Mouse (Mus musculus) layer of hippocampus, adult 9-10 months (tissue): Measurements from ENCODE around the gene Slc41a3.
"Not testable (repeated sequence)": the region's sequence is repeated elsewhere in the genome, so short reads cannot be mapped to it uniquely, and the experiment has no call there.

Experiments
- DNase-seq: peaks from one replicate; pipeline ENCODE4 v3.0.0; 2022; ENCODE audit warnings: low spot score

Slc41a3 gene

GRCm38 (mm10) chr6:90624733-90625132 is 20.2 kb downstream of the Slc41a3 start:
- DNase-seq: no peak

GRCm38 (mm10) chr6:90625207-90625994 is 20.9 kb downstream of the Slc41a3 start:
- no peak for DNase-seq

- no peak for DNase-seq
Observed at GRCm38 (mm10) chr6:90627556-90627955, 23.0 kb downstream of the Slc41a3 start.

- DNase-seq: no peak
Observed at GRCm38 (mm10) chr6:90629506-90629905, 25.0 kb downstream of the Slc41a3 start.

GRCm38 (mm10) chr6:90630427-90630826 is 25.9 kb downstream of the Slc41a3 start:
- DNase-seq: no peak

GRCm38 (mm10) chr6:90632526-90632925 is 28.0 kb downstream of the Slc41a3 start:
- DNase-seq: not testable (repeated sequence)

GRCm38 (mm10) chr6:90635081-90635480 is 30.6 kb downstream of the Slc41a3 start:
- no peak for DNase-seq

GRCm38 (mm10) chr6:90635611-90636010 is 31.1 kb downstream of the Slc41a3 start:
- no peak for DNase-seq

- no peak for DNase-seq
Observed at GRCm38 (mm10) chr6:90643057-90643456, 38.5 kb downstream of the Slc41a3 start.

GRCm38 (mm10) chr6:90644965-90645364 is 40.4 kb downstream of the Slc41a3 start:
- DNase-seq: no peak

- no peak for DNase-seq
Observed at GRCm38 (mm10) chr6:90648391-90648790, 43.9 kb downstream of the Slc41a3 start.

- no peak for DNase-seq
Observed at GRCm38 (mm10) chr6:90649279-90649678, 44.8 kb downstream of the Slc41a3 start.

- no peak for DNase-seq
Observed at GRCm38 (mm10) chr6:90650634-90651033, 46.1 kb downstream of the Slc41a3 start.

GRCm38 (mm10) chr6:90653736-90654135 is 49.2 kb downstream of the Slc41a3 start:
- DNase-seq: peak; percentile 29

GRCm38 (mm10) chr6:90656344-90656850 is 51.9 kb downstream of the Slc41a3 start:
- DNase-seq: not testable (repeated sequence)

GRCm38 (mm10) chr6:90659913-90660312 is 55.4 kb downstream of the Slc41a3 start:
- no peak for DNase-seq

GRCm38 (mm10) chr6:90660398-90661028 is 56.0 kb downstream of the Slc41a3 start:
- no peak for DNase-seq

- DNase-seq: no peak
Observed at GRCm38 (mm10) chr6:90661029-90661399, 56.5 kb downstream of the Slc41a3 start.

GRCm38 (mm10) chr6:90662148-90662547 is 57.6 kb downstream of the Slc41a3 start:
- no peak for DNase-seq

GRCm38 (mm10) chr6:90663736-90664135 is 59.2 kb downstream of the Slc41a3 start:
- no peak for DNase-seq

- DNase-seq: no peak
Observed at GRCm38 (mm10) chr6:90668693-90669092, 64.2 kb downstream of the Slc41a3 start.

GRCm38 (mm10) chr6:90678759-90679158 is 74.2 kb downstream of the Slc41a3 start:
- no peak for DNase-seq

- no peak for DNase-seq
Observed at GRCm38 (mm10) chr6:90680401-90680800, 75.9 kb downstream of the Slc41a3 start.
